Mouse (Mus musculus): ENCODE measurements around the gene Hilpda. TPM values are rescaled to one million over a fixed set of nuclear protein-coding genes. Genes with fewer than 3 reads are reported as not detected.

Hilpda gene
- polyA plus RNA-seq, 1 experiment, result 33.9 TPM

- Histone ChIP-seq H3K4me3 (ENCODE audit: insufficient read depth, poor library complexity, severe bottlenecking) (no peak overlapping the region), H3K36me3 (ENCODE audit: control insufficient read depth, insufficient read depth) (no peaks in the 10 kb centered on the region), H3K79me2 (ENCODE audit: control insufficient read depth, insufficient read depth) (no peaks in the 10 kb centered on the region), H3ac (ENCODE audit: control insufficient read depth, insufficient read length, low read depth) (no peak overlapping the region), H3K79me3 (ENCODE audit: low read depth) (no peaks in the 10 kb centered on the region), H3K27me3 (ENCODE audit: control insufficient read depth, insufficient read depth, insufficient read length) (peaks cover 11% of the 10 kb centered on the region)
- peak; percentile 39 for TF ChIP-seq USF1 (IDR thresholded peaks at IDR 0.05; ENCODE audit: low read depth)
- no peak for TF ChIP-seq MYOG (IDR thresholded peaks at IDR 0.05; ENCODE audit: control insufficient read depth, extremely low read depth, insufficient read length)
- TF ChIP-seq CEBPB (IDR thresholded peaks at IDR 0.05; ENCODE audit: low read depth), result no peak
- peak; percentile 49 for TF ChIP-seq MAX (IDR thresholded peaks at IDR 0.05)
- peak; percentile 57 for TF ChIP-seq CTCF (IDR thresholded peaks at IDR 0.05; ENCODE audit: control insufficient read depth, insufficient read depth, insufficient read length)
Measured at GRCm38 (mm10) chr6:29234272-29234671, 38.0 kb upstream of the Hilpda start.

DNA sequence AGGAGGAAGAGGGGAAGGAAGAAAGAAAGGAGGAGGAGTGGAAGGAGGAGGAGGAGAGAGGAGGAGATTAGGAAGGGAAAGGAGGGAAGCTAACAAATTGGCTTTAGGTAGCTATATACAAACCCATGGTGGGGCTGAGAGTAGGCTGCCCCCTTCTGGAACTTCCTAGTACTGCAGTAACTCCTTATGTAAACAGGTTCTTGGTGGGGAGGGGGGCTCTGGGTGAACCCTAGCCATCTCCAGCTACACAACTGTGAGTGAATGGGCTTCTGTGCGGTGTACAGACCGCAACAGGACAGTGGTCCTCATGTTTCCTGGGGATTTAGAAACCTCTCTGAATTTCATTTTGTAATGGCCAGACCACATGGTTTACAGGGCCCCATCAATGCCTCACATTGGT is 31.5 kb upstream of the Hilpda start:
- TF ChIP-seq MAX (IDR thresholded peaks at IDR 0.05) (no peak), MYOG (IDR thresholded peaks at IDR 0.05; ENCODE audit: control insufficient read depth, extremely low read depth, insufficient read length) (no peak), FOSL1 (IDR thresholded peaks at IDR 0.05; ENCODE audit: insufficient read depth, low read length, poor library complexity, severe bottlenecking) (no peak)
- Histone ChIP-seq H3K36me3 (ENCODE audit: control insufficient read depth, insufficient read depth) (no peaks in the 10 kb centered on the region), H3K79me2 (ENCODE audit: control insufficient read depth, insufficient read depth) (no peaks in the 10 kb centered on the region), H3K27me3 (ENCODE audit: control insufficient read depth, insufficient read depth, insufficient read length) (no peaks in the 10 kb centered on the region), H3K79me3 (ENCODE audit: low read depth) (no peaks in the 10 kb centered on the region), H3K4me3 (ENCODE audit: insufficient read depth, poor library complexity, severe bottlenecking) (no peak overlapping the region), H3ac (ENCODE audit: control insufficient read depth, insufficient read length, low read depth) (no peak overlapping the region)

DNA sequence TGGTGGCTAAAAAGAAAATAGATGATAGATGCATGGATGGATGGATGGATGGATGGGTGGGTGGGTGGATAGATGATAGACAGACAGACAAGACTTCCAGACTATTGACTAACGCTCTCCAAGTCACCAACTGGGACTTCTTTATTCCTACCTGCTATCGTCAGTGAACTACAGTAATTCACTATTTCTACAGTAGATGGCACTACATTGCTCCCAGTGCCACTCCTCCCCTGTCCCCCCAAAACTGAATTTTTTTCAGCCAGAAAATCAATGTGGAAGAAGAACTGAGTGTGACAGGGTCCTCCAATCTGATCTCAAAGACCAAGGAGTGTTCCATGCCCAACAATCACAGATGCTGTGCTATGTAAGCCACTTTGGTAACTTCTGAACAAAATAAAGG is 30.6 kb upstream of the Hilpda start:
- H3K27me3 ChIP-seq (ENCODE audit: control insufficient read depth, insufficient read depth, insufficient read length), result no peaks in the 10 kb centered on the region
- TF ChIP-seq USF1 (IDR thresholded peaks at IDR 0.05; ENCODE audit: low read depth), result no peak
- no peak for TF ChIP-seq MYOG (IDR thresholded peaks at IDR 0.05; ENCODE audit: control insufficient read depth, extremely low read depth, insufficient read length)
- TF ChIP-seq MAX (IDR thresholded peaks at IDR 0.05), result no peak
- TF ChIP-seq FOSL1 (IDR thresholded peaks at IDR 0.05; ENCODE audit: insufficient read depth, low read length, poor library complexity, severe bottlenecking), result no peak
- no peak for TF ChIP-seq CTCF (IDR thresholded peaks at IDR 0.05; ENCODE audit: control insufficient read depth, insufficient read depth, insufficient read length)
- TF ChIP-seq MYOD1 (IDR thresholded peaks at IDR 0.05; ENCODE audit: control insufficient read depth, insufficient read length, low read depth), result no peak
- no peak for TF ChIP-seq CEBPB (IDR thresholded peaks at IDR 0.05; ENCODE audit: low read depth)
- H3K79me3 ChIP-seq (ENCODE audit: low read depth), result no peaks in the 10 kb centered on the region
- no peaks in the 10 kb centered on the region for H3K36me3 ChIP-seq (ENCODE audit: control insufficient read depth, insufficient read depth)
- no peak overlapping the region for H3ac ChIP-seq (ENCODE audit: control insufficient read depth, insufficient read length, low read depth)
- H3K4me3 ChIP-seq (ENCODE audit: insufficient read depth, poor library complexity, severe bottlenecking), result no peak overlapping the region
- no peaks in the 10 kb centered on the region for H3K79me2 ChIP-seq (ENCODE audit: control insufficient read depth, insufficient read depth)

- Histone ChIP-seq H3K27me3 (ENCODE audit: control insufficient read depth, insufficient read depth, insufficient read length) (no peaks in the 10 kb centered on the region), H3ac (ENCODE audit: control insufficient read depth, insufficient read length, low read depth) (no peak overlapping the region), H3K4me3 (ENCODE audit: insufficient read depth, poor library complexity, severe bottlenecking) (no peak overlapping the region), H3K36me3 (ENCODE audit: control insufficient read depth, insufficient read depth) (no peaks in the 10 kb centered on the region), H3K79me2 (ENCODE audit: control insufficient read depth, insufficient read depth) (no peaks in the 10 kb centered on the region), H3K79me3 (ENCODE audit: low read depth) (no peaks in the 10 kb centered on the region)
- TF ChIP-seq CTCF (IDR thresholded peaks at IDR 0.05; ENCODE audit: control insufficient read depth, insufficient read depth, insufficient read length) (no peak), MYOG (IDR thresholded peaks at IDR 0.05; ENCODE audit: control insufficient read depth, extremely low read depth, insufficient read length) (no peak), FOSL1 (IDR thresholded peaks at IDR 0.05; ENCODE audit: insufficient read depth, low read length, poor library complexity, severe bottlenecking) (no peak), CEBPB (IDR thresholded peaks at IDR 0.05; ENCODE audit: low read depth) (no peak), MYOD1 (IDR thresholded peaks at IDR 0.05; ENCODE audit: control insufficient read depth, insufficient read length, low read depth) (no peak), USF1 (IDR thresholded peaks at IDR 0.05; ENCODE audit: low read depth) (no peak)
Measured at GRCm38 (mm10) chr6:29242265-29242664, 30.0 kb upstream of the Hilpda start.

GRCm38 (mm10) chr6:29245272-29246120 is 26.8 kb upstream of the Hilpda start:
- H3K4me3 ChIP-seq (ENCODE audit: insufficient read depth, poor library complexity, severe bottlenecking), result no peak overlapping the region
- TF ChIP-seq CEBPB (IDR thresholded peaks at IDR 0.05; ENCODE audit: low read depth), result peak; percentile 50
- no peak for TF ChIP-seq FOSL1 (IDR thresholded peaks at IDR 0.05; ENCODE audit: insufficient read depth, low read length, poor library complexity, severe bottlenecking)
- no peaks in the 10 kb centered on the region for H3K36me3 ChIP-seq (ENCODE audit: control insufficient read depth, insufficient read depth)
- no peaks in the 10 kb centered on the region for H3K79me3 ChIP-seq (ENCODE audit: low read depth)
- H3ac ChIP-seq (ENCODE audit: control insufficient read depth, insufficient read length, low read depth), result no peak overlapping the region
- H3K27me3 ChIP-seq (ENCODE audit: control insufficient read depth, insufficient read depth, insufficient read length), result no peaks in the 10 kb centered on the region
- no peaks in the 10 kb centered on the region for H3K79me2 ChIP-seq (ENCODE audit: control insufficient read depth, insufficient read depth)

DNA sequence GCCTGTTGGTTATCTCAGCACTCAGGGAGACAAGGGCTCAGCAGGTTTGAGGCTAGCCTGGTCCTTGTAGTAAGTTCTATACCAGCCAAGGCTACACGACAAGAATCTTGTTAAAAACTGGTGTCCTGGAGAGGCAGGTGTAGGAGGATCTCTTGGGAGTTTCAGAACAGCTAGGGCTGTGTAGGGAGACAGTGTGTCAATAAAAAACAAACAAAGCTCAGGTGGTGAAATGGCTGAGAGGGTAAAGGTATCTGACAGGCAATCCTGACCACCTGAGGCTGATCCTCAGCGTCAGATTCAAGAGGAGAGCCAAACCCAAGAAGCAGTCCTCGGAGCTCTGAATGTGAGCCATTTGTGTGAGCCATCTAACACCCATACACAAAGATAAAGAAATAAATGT is 26.1 kb upstream of the Hilpda start:
- Histone ChIP-seq H3K4me3 (ENCODE audit: insufficient read depth, poor library complexity, severe bottlenecking) (no peak overlapping the region), H3K27me3 (ENCODE audit: control insufficient read depth, insufficient read depth, insufficient read length) (no peaks in the 10 kb centered on the region), H3K36me3 (ENCODE audit: control insufficient read depth, insufficient read depth) (no peaks in the 10 kb centered on the region), H3K79me3 (ENCODE audit: low read depth) (no peaks in the 10 kb centered on the region), H3ac (ENCODE audit: control insufficient read depth, insufficient read length, low read depth) (no peak overlapping the region), H3K79me2 (ENCODE audit: control insufficient read depth, insufficient read depth) (no peaks in the 10 kb centered on the region)
- TF ChIP-seq CTCF (IDR thresholded peaks at IDR 0.05; ENCODE audit: control insufficient read depth, insufficient read depth, insufficient read length), result no peak

All from C2C12 (cell line).